ENCODE assay signal across 10 mouse cellular contexts in the genomic region with DNA sequence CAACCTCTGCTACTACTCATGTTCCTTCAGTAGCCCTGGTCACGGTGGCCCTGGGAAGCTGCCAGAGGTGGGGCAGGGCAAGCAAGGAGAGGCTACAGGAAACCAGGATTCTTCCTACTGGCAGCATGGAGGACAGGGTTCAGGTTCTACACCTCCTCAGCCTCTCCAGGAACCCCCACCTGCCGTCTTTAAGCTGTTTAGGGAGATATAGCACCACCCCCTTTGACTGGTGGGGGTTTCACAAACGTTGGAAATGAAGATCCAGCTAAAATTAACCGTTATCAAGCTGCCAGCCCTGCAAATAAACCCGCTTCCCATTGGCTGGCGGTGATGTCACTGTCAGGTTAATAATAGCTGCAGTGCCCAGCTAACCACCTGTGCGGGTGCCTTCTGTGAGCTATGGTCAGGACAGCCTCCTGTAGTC. TPM values are rescaled to one million over a fixed set of nuclear protein-coding genes. Genes with fewer than 3 reads are reported as not detected.
DNase-seq lines count a peak whose midpoint lies in the region.
"Had no signal": no experiment of that assay in that cellular context is flagged by ENCODE, and none has a peak within 500 bp of the region (broad histone marks: within the 10 kb centered on the region; RNA-seq: fewer than 3 reads in every experiment).

No protein-coding gene starts in this region.

- DNase-seq in left cerebral cortex, adult 11 months (ENCODE audit: low spot score), result peak; percentile 76
- DNase-seq in left cerebral cortex, postnatal 4 days, result no peak
- DNase-seq in gastrocnemius, postnatal 14 days, result peak; percentile 64
- DNase-seq in left cerebral cortex, adult 9 months (ENCODE audit: low spot score in 2 of 2), result peak; percentile 81 to 85
- DNase-seq in Muller cell, postnatal 12 days (ENCODE audit: inconsistent ontology term), result no peak
- no peak for DNase-seq in lung, postnatal 25 days (ENCODE audit: low spot score)
- no peak for DNase-seq in embryo, embryonic 10.5 days (ENCODE audit: low spot score)
- DNase-seq in urinary bladder, adult 2 months (ENCODE audit: low spot score), result no peak
- DNase-seq: kidney, postnatal 10 days had no signal

- intact Hi-C loops in left cerebral cortex, postnatal 4 days (cut with DNase I), result no loop called here
- intact Hi-C loops in gastrocnemius, postnatal 14 days (cut with DNase I; ENCODE audit: low total_unique reads), result no loop called here

RNA-seq across cellular contexts. Expression of a gene that starts 2.3 kb away (rescaled TPM):
- total RNA-seq in left cerebral cortex, postnatal 4 days (2021), result 100 to 1,000 TPM; 399 to 423 TPM
- total RNA-seq in gastrocnemius, postnatal 14 days (2021), result 1,000 to 10,000 TPM; 2,249 to 2,405 TPM
- polyA plus RNA-seq in urinary bladder, adult 2 months (2012; rRNA removed), result 0.48 and 0.97 TPM in 2 replicates
- total RNA-seq: common myeloid progenitor, adult 5-6 weeks had no signal

RNA-seq across cellular contexts. Expression of a gene that starts 24.0 kb away (rescaled TPM):
- total RNA-seq in left cerebral cortex, postnatal 4 days (2021), result 100 to 1,000 TPM; 191 to 195 TPM
- total RNA-seq in gastrocnemius, postnatal 14 days (2021), result under 1 TPM; 0.07 to 0.16 TPM
- 0.07 and 0.12 TPM in 2 replicates for polyA plus RNA-seq in urinary bladder, adult 2 months (2012; rRNA removed)

RNA-seq across cellular contexts. Expression of a gene that starts 27.9 kb away (rescaled TPM):
- 100 to 1,000 TPM; 132 to 140 TPM for total RNA-seq in left cerebral cortex, postnatal 4 days (2021)
- total RNA-seq in gastrocnemius, postnatal 14 days (2021), result 10 to 100 TPM; 52.9 to 58.5 TPM
- polyA plus RNA-seq in urinary bladder, adult 2 months (2012; rRNA removed), result 116 and 147 TPM in 2 replicates

RNA-seq across cellular contexts. Expression of a gene that starts 43.5 kb away (rescaled TPM):
- not detected for total RNA-seq in left cerebral cortex, postnatal 4 days (2021)
- total RNA-seq in gastrocnemius, postnatal 14 days (2021), result not detected
- polyA plus RNA-seq in urinary bladder, adult 2 months (2012; rRNA removed), result 0.04 and 0.07 TPM in 2 replicates
- total RNA-seq: common myeloid progenitor, adult 5-6 weeks had no signal

RNA-seq across cellular contexts. Expression of a gene that starts 53.9 kb away (rescaled TPM):
- under 1 TPM in 1 of 2 experiments, not detected in 1; 0.18 TPM for total RNA-seq in left cerebral cortex, postnatal 4 days (2021)
- under 1 TPM; 0.10 to 0.18 TPM for total RNA-seq in gastrocnemius, postnatal 14 days (2021)
- polyA plus RNA-seq in urinary bladder, adult 2 months (2012; rRNA removed), result 0.49 and 0.51 TPM in 2 replicates
- total RNA-seq: common myeloid progenitor, adult 5-6 weeks had no signal

Comparison
In these comparisons a context has a peak if more than half of its experiments do, and no peak if none do; other contexts are left out.
1. DNase-seq: peak in left cerebral cortex, adult 11 months (single experiment), gastrocnemius, postnatal 14 days (single experiment) and left cerebral cortex, adult 9 months (2 of 2); none in left cerebral cortex, postnatal 4 days (single experiment), Muller cell, postnatal 12 days (single experiment), lung, postnatal 25 days (single experiment), embryo, embryonic 10.5 days (single experiment) and urinary bladder, adult 2 months (single experiment).
2. RNA of a gene that starts 2.3 kb away (total RNA-seq): 2,249 to 2,405 TPM in gastrocnemius, postnatal 14 days; 399 to 423 TPM in left cerebral cortex, postnatal 4 days; every median in the first group is over 4 times any median in the second.
3. RNA of a gene that starts 24.0 kb away (total RNA-seq): 191 to 195 TPM in left cerebral cortex, postnatal 4 days; 0.07 to 0.16 TPM in gastrocnemius, postnatal 14 days; every median in the first group is over 100 times any median in the second.